Mouse (Mus musculus): Measurements from ENCODE around the gene Odf3.
A peak's percentile ranks its signal among the peaks of the same experiment; 100 is the strongest.

The Odf3 gene

GRCm38 (mm10) chr7:140844905-140845665 lies 2.5 kb upstream of the Odf3 start, which contains the start of gene Scgb1c1:
Scgb1c1 (plus strand) TSS chr7:140845547.
- DNase-seq (ENCODE audit: low spot score), result peak; percentile 92

GRCm38 (mm10) chr7:140845683-140846082 lies 1.9 kb upstream of the Odf3 start:
- DNase-seq (ENCODE audit: low spot score), result no peak

DNA sequence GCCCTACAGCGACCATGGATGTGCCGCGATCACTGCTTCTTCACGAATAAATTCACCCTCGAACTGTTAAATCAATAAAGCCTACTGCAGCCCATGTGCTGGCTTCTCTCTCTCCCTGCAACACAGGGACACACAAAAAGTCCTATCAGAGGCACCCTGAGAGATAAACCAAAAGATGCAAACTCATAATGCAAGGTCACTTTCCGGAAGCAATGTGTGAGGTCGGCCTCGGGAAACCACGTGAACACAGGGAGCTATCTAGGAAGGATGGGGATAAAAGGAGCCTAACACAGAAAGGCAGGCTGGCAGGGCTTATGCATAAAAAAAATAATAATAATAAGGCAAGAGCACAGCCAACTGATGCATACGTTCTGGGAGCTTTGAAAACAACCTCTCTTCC lies 929 bp upstream of the Odf3 start:
- no peak for DNase-seq (ENCODE audit: low spot score)

- no peak for DNase-seq (ENCODE audit: low spot score)
Observed at GRCm38 (mm10) chr7:140848591-140848990, 986 bp downstream of the Odf3 start.

DNA sequence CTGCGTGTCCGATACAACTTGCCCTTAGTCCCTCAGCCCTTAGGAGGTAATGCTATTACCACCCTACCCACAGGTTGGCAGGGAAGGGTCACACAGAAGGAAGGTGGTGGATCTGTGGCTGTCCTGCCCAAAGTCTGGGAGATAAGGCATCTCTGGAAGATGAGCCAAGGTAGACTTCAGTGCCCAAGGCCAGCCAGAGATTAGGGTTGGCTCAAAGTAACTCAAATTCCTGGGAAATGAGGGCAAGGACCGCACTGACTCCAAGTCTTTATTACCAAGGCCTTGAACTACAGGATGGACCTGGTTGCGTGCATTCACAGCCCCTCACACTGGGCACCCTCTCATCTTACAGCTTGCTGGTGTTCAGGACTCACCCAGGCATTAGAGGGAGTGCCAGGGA lies 4.3 kb downstream of the Odf3 start:
- DNase-seq (ENCODE audit: low spot score), result no peak

DNA sequence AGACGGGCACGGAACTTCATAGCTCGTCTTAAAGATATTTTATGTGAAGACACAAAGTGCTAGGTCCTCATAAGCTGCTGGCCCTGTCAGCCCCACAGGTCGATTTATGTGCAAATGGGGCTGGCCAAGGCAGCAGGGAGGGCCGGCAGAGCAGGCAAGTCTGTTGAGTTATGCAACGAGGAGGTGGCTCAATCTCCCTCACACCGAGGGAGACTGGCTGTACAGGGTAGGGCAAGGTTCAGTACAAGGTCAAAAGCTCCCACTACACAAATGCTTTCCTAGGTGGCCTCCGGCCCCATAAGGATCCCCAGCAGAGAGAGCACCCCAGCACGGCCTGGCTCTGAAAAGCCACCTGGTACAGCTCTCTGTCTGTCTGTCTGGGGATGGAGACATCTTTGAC lies 5.8 kb downstream of the Odf3 start:
- DNase-seq (ENCODE audit: low spot score), result no peak

DNA sequence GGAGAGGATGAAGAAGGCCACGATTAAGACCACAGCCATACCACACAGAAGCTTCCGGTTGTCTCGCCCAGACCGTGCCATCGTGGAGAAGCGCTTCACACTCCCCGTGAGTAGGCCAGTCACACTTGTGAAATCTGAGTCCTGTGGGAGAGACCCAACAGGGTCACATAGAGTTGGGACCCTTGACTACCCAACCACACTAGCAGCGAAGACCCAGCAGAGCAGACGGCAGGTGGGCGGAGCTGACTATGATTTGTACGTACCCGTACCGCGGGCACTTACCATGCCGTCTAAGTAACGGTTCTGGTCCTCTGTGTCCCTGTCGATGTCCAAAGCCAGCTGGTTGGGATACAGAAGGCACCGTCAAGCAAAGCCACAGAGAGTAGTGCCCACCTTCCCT lies 6.9 kb downstream of the Odf3 start:
- DNase-seq (ENCODE audit: low spot score), result no peak

- no peak for DNase-seq (ENCODE audit: low spot score)
Observed at GRCm38 (mm10) chr7:140855181-140855580, 7.6 kb downstream of the Odf3 start.

DNA sequence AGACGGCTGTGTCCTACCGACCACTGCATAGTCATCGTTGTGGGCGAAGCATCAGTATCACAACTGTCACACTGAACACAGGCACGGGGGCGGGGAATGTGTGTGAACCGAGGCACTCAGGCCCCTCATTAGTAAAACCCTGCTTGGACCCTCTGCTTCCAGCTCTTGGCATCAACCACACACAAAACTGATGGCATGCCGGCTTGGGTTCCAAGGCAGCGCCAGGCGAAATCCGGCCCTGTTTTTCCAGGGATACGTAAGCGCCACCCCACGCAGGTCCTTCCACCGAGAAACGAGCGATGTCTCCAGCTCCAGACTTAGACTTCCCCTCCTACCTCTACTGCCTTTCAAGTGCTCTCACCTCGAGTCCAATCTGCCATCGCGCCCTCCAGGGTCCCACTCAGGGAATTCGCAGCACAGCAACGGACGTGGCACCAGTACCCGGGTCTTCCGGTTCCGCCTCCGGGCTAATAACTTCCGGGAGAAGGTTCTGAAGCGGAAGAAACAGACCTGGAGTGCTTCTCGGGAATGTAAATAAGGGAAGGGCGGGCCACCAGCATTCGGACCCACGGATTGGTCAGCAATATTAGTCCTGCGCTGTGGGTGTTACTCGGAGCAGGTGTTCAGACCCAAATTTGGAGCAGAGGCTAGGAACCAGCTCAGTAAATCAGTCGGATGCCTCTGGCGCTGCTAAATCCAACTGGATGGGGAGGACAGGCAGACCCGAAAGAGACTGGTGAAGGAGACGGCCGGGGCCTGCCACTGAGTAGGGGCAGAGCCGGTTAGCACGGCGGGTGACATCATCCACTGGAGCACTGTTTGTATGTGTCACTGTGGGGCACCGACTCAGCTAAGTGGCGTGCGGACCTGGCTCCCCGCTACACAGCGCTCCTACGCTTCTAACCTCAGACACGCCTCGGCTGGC lies 8.5 kb downstream of the Odf3 start, which contains the start of gene Gm45785:
Gm45785 (minus strand) TSS at position 472 of the 925 bp plus-strand sequence.
- peak; percentile 95 for DNase-seq (ENCODE audit: low spot score)

- peak; percentile 94 for DNase-seq (ENCODE audit: low spot score)
Observed at GRCm38 (mm10) chr7:140856785-140857549, 9.4 kb downstream of the Odf3 start, which contains the start of gene Ric8a. Ric8a (plus strand) TSS chr7:140856957.

- no peak for DNase-seq (ENCODE audit: low spot score)
Observed at GRCm38 (mm10) chr7:140857550-140858505, 10.2 kb downstream of the Odf3 start, which contains the start of gene Bet1l. Bet1l (minus strand) TSS chr7:140857577.

GRCm38 (mm10) chr7:140858746-140859145 lies 11.1 kb downstream of the Odf3 start:
- DNase-seq (ENCODE audit: low spot score), result no peak

DNA sequence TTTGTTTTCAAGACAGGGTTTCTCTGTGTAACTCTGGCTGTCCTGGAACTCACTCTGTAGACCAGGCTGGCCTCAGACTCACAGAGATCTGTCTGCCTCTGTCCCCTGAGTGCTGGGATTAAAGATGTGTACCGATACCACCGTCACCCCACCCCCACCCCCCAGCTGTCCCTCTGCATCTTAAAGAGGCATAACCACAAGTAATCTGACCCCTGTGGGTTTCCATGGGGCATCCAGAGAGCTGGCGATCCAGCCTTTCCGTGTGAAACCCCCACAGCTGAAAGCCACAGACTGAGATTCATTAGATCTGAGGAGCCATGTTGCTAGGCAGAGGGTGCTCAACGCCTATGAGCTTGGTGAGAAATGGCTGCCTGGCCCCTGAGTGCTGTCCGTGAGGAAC lies 12.4 kb downstream of the Odf3 start:
- DNase-seq (ENCODE audit: low spot score), result no peak

- no peak for DNase-seq (ENCODE audit: low spot score)
Observed at GRCm38 (mm10) chr7:140860728-140861127, 13.1 kb downstream of the Odf3 start.

- DNase-seq (ENCODE audit: low spot score), result no peak
Observed at GRCm38 (mm10) chr7:140864761-140865160, 17.2 kb downstream of the Odf3 start.

GRCm38 (mm10) chr7:140874224-140874623 lies 26.6 kb downstream of the Odf3 start:
- DNase-seq (ENCODE audit: low spot score), result peak; percentile 16

DNA sequence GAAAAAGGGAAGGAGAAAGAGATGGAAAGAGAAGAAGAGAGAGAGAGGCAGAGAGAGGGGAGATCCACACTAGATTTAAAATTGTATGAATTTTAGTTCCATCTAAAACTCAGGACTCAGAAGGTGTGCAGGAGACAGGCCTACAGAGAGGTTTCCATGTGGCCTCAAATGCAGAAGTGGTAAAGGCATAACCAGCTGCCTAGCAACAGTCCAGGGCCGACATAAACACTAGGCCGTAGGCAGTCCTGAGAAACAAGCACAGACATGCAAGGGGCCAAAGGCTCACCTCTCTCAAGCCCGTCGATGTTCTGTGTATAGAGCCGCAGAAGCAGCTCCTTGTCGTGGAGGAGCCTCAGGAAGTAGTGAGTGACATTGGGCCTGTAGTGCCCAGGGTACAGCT lies 29.8 kb downstream of the Odf3 start:
- DNase-seq (ENCODE audit: low spot score), result peak; percentile 28

- no peak for DNase-seq (ENCODE audit: low spot score)
Observed at GRCm38 (mm10) chr7:140879355-140879754, 31.8 kb downstream of the Odf3 start.

DNA sequence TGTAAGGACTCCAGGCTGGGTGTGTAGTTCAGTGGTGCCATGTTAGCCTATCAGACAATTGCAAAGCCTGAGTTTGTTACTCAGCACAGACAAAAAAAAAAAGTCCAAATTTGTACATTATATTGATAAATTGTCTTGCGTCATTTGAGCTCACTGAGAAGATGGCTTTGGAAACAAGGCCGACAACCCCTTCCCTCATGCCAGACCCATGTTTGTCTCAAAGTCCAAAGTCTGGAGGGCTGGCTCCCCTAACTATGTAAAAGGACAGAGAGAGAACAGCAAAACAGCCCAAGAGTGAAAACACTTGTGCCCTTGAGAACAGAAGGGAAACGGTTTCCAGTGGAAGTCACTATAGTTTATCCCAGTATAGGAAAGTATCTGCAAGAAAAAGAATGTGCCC lies 32.8 kb downstream of the Odf3 start:
- no peak for DNase-seq (ENCODE audit: low spot score)

DNA sequence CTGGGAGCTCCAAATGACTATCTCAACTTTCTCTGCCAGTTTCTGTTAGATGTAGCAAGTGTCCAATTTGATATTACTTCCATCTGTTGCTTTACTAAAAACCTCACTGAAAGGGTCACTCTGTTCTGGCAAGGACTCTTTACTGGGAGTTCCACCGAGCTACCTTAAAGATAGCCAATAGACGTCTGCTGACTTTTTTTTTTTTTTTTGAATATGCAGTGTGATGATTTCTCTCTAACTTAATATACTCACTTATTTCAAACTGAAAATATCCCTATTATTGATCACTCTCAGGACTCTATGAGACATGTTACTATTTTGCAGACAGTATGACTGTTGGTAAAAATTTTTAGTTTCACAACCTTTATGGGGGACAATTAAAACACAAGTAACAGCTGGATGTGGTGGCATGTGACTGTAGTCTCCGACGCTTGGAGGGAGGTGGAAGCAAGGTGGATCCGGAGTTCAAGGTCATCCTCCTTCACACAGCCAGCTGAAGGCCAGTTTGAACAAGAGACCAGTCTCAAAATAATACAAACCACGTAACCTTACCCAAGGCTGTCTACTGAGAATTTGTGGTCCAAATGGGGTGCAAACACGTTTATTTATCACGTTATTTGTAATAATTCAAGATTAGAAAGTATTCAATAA lies 33.4 kb downstream of the Odf3 start:
- no peak for DNase-seq (ENCODE audit: low spot score)
